Mouse (Mus musculus) spleen, adult 12 weeks (tissue): ENCODE measurements around the gene Psmb7.

Experiments
- DNase-seq: peaks from one replicate; pipeline ENCODE4 v3.0.0; 2022; ENCODE audit warnings: low spot score

Gene Psmb7

DNA sequence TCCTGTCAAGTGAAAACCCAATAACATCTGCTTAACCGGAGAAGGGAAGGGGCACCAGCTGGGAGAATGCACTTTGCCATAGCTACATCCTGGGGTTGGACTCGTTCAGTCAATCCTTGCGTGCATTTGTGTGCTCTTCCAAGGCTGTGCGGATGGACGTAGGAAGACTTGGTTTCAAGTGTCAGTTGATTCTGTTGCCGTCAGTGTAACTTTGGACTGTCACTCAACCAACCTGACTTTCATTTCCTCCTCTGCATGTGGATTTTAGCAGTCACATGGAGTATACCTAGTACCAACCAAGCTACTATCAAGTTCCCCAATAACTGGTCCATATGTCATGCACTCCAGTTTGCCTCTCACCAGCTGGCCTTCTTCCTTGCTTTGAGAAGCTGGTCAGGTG is 98.9 kb downstream of the Psmb7 start:
- DNase-seq = no peak

- DNase-seq = no peak
These were observed 99.5 kb downstream of the Psmb7 start for GRCm38 (mm10) chr2:38544341-38544740.

GRCm38 (mm10) chr2:38543158-38543557 is 100.7 kb downstream of the Psmb7 start:
- no peak for DNase-seq

DNA sequence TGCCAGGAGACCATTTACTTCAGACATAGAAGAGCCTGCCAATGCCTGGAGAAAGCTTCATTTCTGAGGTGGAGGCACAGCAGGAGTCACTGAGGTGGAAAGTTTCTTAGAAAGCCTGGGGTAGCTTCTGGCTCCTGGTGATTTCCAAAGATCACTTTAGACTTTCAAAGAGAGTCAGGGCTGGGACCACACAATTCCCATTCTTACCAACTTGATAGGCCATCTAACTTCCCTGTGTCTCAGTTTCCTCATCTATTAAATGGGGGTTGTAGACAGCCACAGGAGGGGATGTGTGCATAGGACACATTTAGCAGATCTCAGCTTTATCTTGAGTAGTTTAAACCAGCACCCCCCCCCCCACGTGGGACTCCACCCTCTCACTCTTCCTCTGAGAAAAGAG is 101.5 kb downstream of the Psmb7 start:
- no peak for DNase-seq

- DNase-seq = no peak
These were observed 102.3 kb downstream of the Psmb7 start for GRCm38 (mm10) chr2:38541570-38541969.

DNA sequence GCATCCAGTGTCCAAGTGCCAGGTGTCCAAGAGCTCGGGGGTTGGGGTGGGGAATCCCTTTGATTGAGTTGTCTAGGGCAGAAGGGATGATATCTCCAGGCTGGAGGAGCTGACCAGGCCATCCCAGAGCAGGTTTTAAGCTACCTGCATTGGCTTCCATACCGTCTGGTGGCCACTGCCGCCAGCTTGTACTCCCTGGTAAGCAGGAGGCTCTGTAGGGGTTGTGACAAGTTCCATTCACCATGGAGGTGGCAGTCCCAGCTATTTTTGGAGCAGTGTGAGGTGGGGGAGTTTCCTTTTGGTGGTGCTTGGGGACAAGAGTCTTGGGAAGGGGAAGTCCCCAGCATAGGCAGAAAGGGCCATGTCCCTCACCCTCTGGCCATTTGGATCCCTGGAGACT is 102.8 kb downstream of the Psmb7 start:
- DNase-seq = no peak

DNA sequence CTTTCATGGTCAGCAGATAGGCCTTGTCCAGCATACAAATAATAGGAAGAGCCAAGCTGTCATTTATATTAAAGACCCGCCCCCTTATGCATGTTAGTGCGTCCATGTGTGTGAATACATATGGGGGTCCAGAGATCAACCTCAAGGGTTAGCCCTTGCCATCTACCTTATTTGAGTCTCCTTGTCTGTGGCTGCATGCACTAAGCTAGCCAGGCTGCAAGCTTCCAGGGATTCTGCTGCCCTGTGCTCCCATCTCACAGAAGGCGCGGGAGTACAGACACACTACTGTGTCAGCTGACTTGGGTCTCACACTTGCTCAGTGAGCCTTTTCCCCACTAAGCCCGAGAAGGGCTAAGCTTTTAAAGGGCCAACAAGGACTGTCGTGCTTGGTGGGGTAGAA is 103.2 kb downstream of the Psmb7 start:
- no peak for DNase-seq

DNA sequence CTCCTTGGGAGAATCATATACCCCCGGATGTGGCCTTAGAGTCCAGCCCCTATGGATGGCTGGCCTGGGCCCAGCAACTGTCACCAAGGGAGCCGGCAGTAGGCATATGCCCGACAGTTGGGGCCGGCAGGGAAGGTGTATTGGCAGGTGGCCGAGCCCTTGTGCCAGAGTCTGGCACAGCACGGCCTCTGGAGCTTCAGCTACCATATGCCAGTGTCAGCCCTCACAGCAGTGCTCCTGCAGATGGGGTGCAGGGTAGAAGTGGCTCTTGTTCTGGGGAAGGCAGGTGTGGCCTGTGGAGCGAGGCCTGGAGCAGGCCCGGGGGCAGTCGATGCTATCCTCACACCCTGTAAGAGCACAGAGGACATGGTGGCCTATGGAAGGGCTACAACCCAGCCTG is 104.2 kb downstream of the Psmb7 start:
- DNase-seq = no peak
